ENCODE assay signal across 35 mouse cellular contexts in the genomic region with DNA sequence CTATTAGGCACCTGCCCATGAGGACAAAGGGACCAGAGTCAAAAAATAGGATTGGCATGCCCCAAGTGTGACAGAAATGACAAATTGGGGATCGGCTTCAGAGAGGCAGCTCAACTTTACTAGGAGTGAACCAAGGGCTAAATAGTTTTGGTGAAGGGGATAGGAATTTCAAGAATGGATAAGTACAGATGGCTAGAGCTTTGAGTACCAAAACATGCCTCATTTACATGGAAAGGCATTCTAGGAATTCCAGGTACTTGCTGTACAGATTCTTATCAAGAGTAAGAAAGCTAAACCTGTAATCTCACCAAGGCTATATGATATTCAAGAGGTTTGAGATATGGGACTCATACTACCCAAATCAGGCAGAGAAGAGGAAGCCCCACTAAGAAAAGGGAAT.
"Had no signal": no experiment of that assay in that cellular context is flagged by ENCODE, and none has a peak within 500 bp of the region (broad histone marks: within the 10 kb centered on the region; RNA-seq: fewer than 3 reads in every experiment).

No protein-coding gene starts in this region.

- H3K4me1 ChIP-seq: heart, embryonic 10.5 days; heart, embryonic 12.5 days; heart, embryonic 13.5 days; heart, embryonic 15.5 days; hindbrain, embryonic 13.5 days; hindbrain, embryonic 15.5 days; intestine, embryonic 15.5 days; kidney, embryonic 15.5 days had no signal

- H3K4me2 ChIP-seq: heart, embryonic 11.5 days; heart, embryonic 12.5 days; heart, embryonic 13.5 days; heart, embryonic 15.5 days; hindbrain, embryonic 12.5 days; hindbrain, embryonic 13.5 days; hindbrain, embryonic 14.5 days; hindbrain, embryonic 15.5 days; intestine, embryonic 15.5 days; kidney, embryonic 15.5 days had no signal

- H3K36me3 ChIP-seq: heart, embryonic 10.5 days; heart, embryonic 12.5 days; heart, embryonic 13.5 days; heart, embryonic 15.5 days; hindbrain, embryonic 10.5 days; hindbrain, embryonic 12.5 days; hindbrain, embryonic 13.5 days; hindbrain, embryonic 15.5 days; intestine, embryonic 15.5 days; kidney, embryonic 15.5 days had no signal

- H3K4me3 ChIP-seq: heart, embryonic 10.5 days; heart, embryonic 12.5 days; heart, embryonic 13.5 days; heart, embryonic 15.5 days; hindbrain, embryonic 10.5 days; hindbrain, embryonic 12.5 days; hindbrain, embryonic 13.5 days; hindbrain, embryonic 15.5 days; intestine, embryonic 15.5 days; kidney, embryonic 15.5 days; layer of hippocampus, adult 2 months had no signal

- H3K9me3 ChIP-seq: heart, embryonic 10.5 days; heart, embryonic 12.5 days; heart, embryonic 13.5 days; heart, embryonic 15.5 days; hindbrain, embryonic 10.5 days; hindbrain, embryonic 12.5 days; hindbrain, embryonic 13.5 days; hindbrain, embryonic 15.5 days; intestine, embryonic 15.5 days; kidney, embryonic 15.5 days had no signal

- H3K9ac ChIP-seq: heart, embryonic 12.5 days; heart, embryonic 13.5 days; heart, embryonic 15.5 days; hindbrain, embryonic 12.5 days; hindbrain, embryonic 13.5 days; hindbrain, embryonic 14.5 days; hindbrain, embryonic 15.5 days; intestine, embryonic 15.5 days; kidney, embryonic 15.5 days had no signal

- H3K27me3 ChIP-seq: heart, embryonic 12.5 days; heart, embryonic 13.5 days; heart, embryonic 15.5 days; hindbrain, embryonic 12.5 days; hindbrain, embryonic 13.5 days; hindbrain, embryonic 15.5 days; intestine, embryonic 15.5 days; kidney, embryonic 15.5 days had no signal

- H3K27ac ChIP-seq: heart, embryonic 10.5 days; heart, embryonic 13.5 days; heart, embryonic 15.5 days; hindbrain, embryonic 10.5 days; hindbrain, embryonic 12.5 days; hindbrain, embryonic 13.5 days; hindbrain, embryonic 14.5 days; hindbrain, embryonic 15.5 days; hindbrain, postnatal 0 days; intestine, embryonic 15.5 days; kidney, embryonic 15.5 days; kidney, postnatal 0 days; layer of hippocampus, adult 2 months had no signal

- DNase-seq: heart, postnatal 10 days; heart, postnatal 14 days; heart, postnatal 36 days; heart, postnatal 4 days; kidney, adult 11 months; kidney, adult 18-20 months; kidney, adult 2 months; kidney, adult 8-10 months; kidney, adult 9 months; kidney, postnatal 10 days; kidney, postnatal 14 days; kidney, postnatal 25 days; kidney, postnatal 36 days; kidney, postnatal 4 days; layer of hippocampus, adult 9-11 months; layer of hippocampus, postnatal 36 days had no signal

- ATAC-seq: hindbrain, embryonic 16.5 days; hindbrain, postnatal 0 days; inflammation-experienced regulatory T-cells, adult 6 months; intestine, embryonic 15.5 days; intestine, embryonic 16.5 days; intestine, postnatal 0 days had no signal
